Mouse (Mus musculus): Measurements from ENCODE around the gene Nrp1.

- TF ChIP-seq POLR2A (IDR thresholded peaks at IDR 0.05; ENCODE audit: borderline replicate concordance, low read depth, low read length) (no peak), CTCF (IDR thresholded peaks at IDR 0.05; ENCODE audit: low read depth, low read length) (no peak)
These were observed 140.4 kb downstream of the Nrp1 start for GRCm38 (mm10) chr8:128498836-128499235.
